Mouse (Mus musculus) adrenal gland, adult (tissue): ENCODE measurements around the gene Tspo2.

Experiments
- DNase-seq, 2 experiments: peaks; one replicate each; pipeline ENCODE4 v3.0.0; 2022 to 2023; ENCODE audit warnings: low spot score in 1 of 2; ENCODE audit not compliant: inconsistent age in 2 of 2

Tspo2 gene

GRCm38 (mm10) chr17:48419571-48419970 is 31.8 kb downstream of the Tspo2 start:
- DNase-seq, result no peak

DNA sequence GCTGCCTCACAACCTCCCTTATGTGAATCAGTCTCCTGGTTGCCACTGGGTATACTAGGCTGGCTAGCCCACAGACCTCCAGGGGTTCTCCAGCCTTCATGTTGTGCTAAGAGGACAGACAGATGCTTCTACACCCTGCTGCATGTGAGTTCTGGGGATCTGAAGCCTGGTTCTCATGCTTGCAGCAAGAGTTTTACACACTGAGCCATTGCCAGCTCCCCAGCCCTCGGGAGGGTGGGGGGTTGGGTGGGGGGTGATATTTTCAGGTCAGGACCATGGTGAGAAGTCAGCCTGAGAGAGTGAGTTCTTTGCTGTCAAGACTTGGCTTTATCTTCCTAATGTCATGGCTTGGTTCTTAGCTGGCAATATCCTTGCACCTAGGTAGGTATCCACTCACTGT is 32.5 kb downstream of the Tspo2 start:
- no peak for DNase-seq

- DNase-seq, result no peak
Observed at GRCm38 (mm10) chr17:48418174-48418573, 33.1 kb downstream of the Tspo2 start.

GRCm38 (mm10) chr17:48417521-48417920 is 33.8 kb downstream of the Tspo2 start:
- DNase-seq, result no peak

- peak in 1 of 2 experiments; percentile 70 for DNase-seq
Observed at GRCm38 (mm10) chr17:48416425-48417195, 34.7 kb downstream of the Tspo2 start.

GRCm38 (mm10) chr17:48416011-48416410 is 35.3 kb downstream of the Tspo2 start:
- DNase-seq, result no peak

DNA sequence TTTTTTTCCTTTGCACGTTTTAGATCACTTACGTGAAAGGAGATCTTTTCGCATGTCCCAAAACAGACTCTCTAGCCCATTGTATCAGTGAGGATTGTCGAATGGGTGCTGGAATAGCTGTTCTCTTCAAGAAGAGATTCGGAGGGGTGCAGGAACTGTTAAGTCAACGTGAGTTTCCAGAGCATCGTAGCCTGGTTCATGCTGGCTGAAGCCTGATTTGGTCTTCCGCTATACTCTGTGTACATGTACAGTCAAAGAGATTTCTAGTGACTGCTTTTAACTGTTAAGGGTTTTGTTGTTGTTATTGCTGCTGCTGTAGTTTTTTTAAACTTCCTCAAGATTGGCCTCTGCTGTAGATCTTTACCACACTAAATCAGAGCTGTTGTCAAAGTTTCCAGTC is 40.1 kb downstream of the Tspo2 start:
- peak in 1 of 2 experiments; percentile 47 for DNase-seq

DNA sequence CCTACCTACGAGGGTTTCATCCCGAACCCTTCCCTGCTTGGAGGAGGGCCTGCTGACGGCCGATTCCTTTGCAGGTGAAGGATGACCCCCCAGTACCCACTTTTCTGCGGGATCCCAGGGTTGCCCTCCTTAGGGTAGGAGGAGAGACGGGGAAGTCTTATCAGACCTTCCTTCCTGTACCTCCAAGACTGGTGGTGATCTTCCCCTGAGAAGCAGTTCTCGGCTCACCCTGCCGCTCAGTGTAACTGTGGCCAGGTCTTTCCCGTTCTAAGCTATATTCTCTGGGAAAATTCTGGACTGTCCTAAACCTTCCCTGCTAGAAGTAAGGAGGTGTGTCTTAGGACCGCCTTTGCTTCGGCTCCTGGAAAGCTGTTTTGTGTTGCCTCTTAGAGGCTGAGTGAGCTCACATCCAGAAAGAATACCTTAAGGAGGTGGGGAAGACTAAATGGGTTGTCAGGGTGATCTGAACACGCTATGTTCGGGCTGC is 41.0 kb downstream of the Tspo2 start:
- DNase-seq, result no peak

DNA sequence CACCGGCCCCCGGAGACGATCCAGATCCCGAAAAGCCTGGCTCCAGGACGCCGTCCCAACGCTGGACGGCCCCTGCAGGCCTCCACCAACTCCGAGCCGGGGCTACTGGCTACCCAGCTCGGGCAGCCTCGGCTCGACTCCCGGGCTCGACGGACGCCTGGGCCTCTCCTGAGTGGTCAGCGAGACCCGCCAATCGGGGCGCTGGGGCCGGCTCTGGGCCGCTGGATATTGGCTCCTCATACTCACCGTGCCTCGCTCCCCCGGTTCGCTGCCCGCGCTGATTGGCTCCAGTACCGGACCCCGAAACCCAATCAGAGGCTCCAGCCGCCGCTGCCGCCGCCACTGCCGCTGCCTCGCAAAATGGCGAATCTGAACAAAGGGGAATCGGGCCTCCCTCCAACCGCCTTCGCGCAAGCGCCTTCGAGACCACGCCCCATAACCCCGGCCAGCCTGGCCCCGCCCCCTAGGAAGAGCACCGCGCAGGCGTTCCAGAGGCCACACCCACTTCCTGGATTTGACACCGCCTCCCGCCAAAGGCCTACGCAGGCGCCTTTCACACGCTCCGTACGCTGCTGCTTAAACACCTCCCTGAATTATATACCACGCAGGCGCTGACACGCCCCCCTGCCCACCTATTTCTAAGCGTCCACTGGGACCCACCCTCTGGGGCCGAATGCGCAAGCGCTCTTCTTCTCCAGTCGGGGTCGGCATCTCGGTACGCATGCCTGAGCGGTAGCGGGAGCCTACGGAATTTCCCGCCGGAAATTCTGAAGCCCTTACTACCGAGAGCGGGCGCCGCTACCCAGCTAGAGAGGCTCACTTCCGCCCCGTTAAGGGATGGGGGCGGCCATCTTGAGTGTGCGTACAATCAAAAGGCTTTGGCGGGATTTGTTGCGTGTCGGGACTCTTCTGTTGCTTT is 41.7 kb downstream of the Tspo2 start, which contains the start of the genes Nfya and Oard1:
TSS of gene Nfya (minus strand) at position 527 of the 919 bp plus-strand sequence.
TSS of gene Oard1 (plus strand) at position 635 of the 919 bp plus-strand sequence.
- DNase-seq, result peak; percentile 100

- peak; percentile 84 to 94 for DNase-seq
Observed at GRCm38 (mm10) chr17:48408526-48409291, 42.6 kb downstream of the Tspo2 start.

DNA sequence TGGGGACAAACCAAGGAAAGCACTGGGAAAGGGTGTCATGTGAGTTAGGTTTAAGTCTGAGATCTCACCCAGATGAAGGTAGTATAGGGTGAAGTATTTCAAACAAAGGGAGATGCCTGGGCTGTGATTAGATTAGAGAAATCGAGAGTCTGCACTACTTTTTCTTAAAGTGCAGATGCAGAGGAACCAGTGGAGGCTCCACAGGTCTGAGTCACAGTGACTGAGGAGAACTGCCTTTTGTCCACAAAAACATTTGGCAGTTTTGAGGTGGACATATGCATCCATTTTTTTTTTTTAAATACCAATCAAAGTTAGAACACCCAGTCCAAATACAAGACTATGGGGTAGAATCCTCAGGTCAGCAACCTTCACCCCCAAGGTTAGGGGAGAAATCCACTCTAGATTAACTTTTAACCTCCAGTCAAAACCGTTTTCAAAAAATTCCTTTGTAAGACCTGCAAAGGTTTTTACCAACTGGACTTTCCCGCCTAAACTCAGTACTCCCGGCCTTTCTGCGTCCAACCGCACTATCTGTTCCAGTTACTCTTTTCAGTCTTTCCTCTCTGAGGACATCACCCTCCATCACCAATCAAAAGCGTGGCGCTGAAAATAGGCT is 43.3 kb downstream of the Tspo2 start:
- no peak for DNase-seq

- DNase-seq, result no peak
Observed at GRCm38 (mm10) chr17:48407154-48407553, 44.2 kb downstream of the Tspo2 start.

GRCm38 (mm10) chr17:48404706-48405105 is 46.6 kb downstream of the Tspo2 start:
- no peak for DNase-seq

DNA sequence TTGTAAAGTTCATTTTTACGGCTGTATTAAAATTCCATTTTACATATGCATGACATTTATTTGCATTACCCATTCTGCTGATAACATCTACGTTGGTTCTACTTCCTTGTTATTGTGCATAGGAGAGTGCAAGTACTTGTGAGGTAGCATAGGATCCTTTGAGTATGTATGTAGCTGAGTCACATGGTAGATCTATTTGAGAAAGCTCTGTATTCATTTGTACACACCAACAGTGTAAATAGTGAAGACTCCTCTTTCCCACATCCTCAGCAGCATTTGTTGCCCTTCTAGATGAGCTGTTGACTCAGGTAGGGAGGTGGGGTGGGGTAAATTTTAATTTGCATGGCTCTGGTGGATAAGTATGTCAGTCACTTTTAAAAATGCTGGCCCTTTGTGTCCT is 47.5 kb downstream of the Tspo2 start:
- DNase-seq, result no peak

DNA sequence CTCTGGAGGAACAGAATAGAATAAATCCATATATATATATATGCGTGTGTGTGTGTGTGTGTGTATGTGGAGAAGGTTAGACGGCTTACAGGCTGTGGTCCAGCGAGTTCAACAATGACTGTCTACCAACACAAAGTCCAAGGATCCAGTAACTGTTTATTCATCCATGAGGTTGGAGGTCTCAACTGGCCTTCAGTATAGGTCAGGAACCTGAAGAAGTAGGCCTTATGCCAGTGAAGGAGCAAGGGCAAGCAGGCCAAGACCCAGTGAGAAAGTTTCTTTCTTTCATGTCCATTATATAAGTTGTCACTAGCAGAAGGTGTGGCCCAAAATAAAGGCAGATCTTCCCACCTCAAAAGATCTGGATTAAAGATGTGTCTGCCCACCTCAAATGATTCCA is 48.6 kb downstream of the Tspo2 start:
- DNase-seq, result no peak

- no peak for DNase-seq
Observed at GRCm38 (mm10) chr17:48401710-48402109, 49.6 kb downstream of the Tspo2 start.
